Mouse (Mus musculus) midbrain, embryonic 11.5 days (tissue): Measurements from ENCODE around the gene Derl3. TPM values are rescaled to one million over a fixed set of nuclear protein-coding genes. Genes with fewer than 3 reads are reported as not detected.
A peak's percentile ranks its signal among the peaks of the same experiment; 100 is the strongest.
"Not testable (repeated sequence)": the region's sequence is repeated elsewhere in the genome, so short reads cannot be mapped to it uniquely, and the experiment has no call there.

Source experiments
- ATAC-seq: fragments of 200-750 bp; cut with Nextera tagmentation; 2 replicates; pipeline ENCODE4 v1.8.0; 2017; ENCODE audit warnings: moderate TSS enrichment, moderate library complexity; ENCODE audit not compliant: low FRiP score
- DNase-seq: peaks from one replicate; pipeline ENCODE4 v3.0.0; 2015; ENCODE audit warnings: low spot score; ENCODE audit errors: missing footprints
- H3K27ac ChIP-seq: fragments of 300-500 bp; sonication (generic); 2 replicates; pipeline ENCODE4 v1.5.1; 2014; ENCODE audit warnings: low read depth, low read length
- H3K27me3 ChIP-seq: fragments of 300-500 bp; sonication (generic); 2 replicates; pipeline ENCODE4 v1.6.1; 2014; ENCODE audit warnings: mild to moderate bottlenecking, low read length, moderate library complexity, mixed read lengths; ENCODE audit not compliant: control insufficient read depth, insufficient read depth
- H3K36me3 ChIP-seq: fragments of 300-500 bp; sonication (generic); 2 replicates; pipeline ENCODE4 v1.6.1; 2014; ENCODE audit warnings: mild to moderate bottlenecking, low read length, moderate library complexity, mixed read lengths; ENCODE audit not compliant: control insufficient read depth, insufficient read depth
- H3K4me1 ChIP-seq: fragments of 300-500 bp; sonication (generic); 2 replicates; pipeline ENCODE4 v1.6.1; 2014; ENCODE audit warnings: low read length; ENCODE audit not compliant: control insufficient read depth, insufficient read depth
- H3K4me2 ChIP-seq: fragments of 300-500 bp; sonication (generic); 2 replicates; pipeline ENCODE4 v1.6.1; 2014; ENCODE audit warnings: mild to moderate bottlenecking, moderate library complexity
- H3K4me3 ChIP-seq: fragments of 300-500 bp; sonication (generic); 2 replicates; pipeline ENCODE4 v1.5.1; 2014; ENCODE audit warnings: low read depth, low read length
- H3K9ac ChIP-seq: fragments of 300-500 bp; sonication (generic); 2 replicates; pipeline ENCODE4 v1.6.1; 2014; ENCODE audit warnings: low read length
- H3K9me3 ChIP-seq: fragments of 300-500 bp; sonication (generic); 2 replicates; pipeline ENCODE4 v1.6.1; 2016; ENCODE audit warnings: low read length; ENCODE audit not compliant: control insufficient read depth
- WGBS: fragments of 180-500 bp; shearing (Covaris S2); extraction: QIAGEN DNeasy Blood & Tissue Kit; methylation state at CpG from one replicate; pipeline ENCODE4 v1.1.7; 2014; 5-methylcytosine and 5-hydroxymethylcytosine counted together
- polyA plus RNA-seq: library from polyadenylated mRNA; unstranded; fragments of >200 nt; fragmentation: Nextera tagmentation; extraction: Ambion mirVana; gene quantifications from 2 replicates; pipeline ENCODE4 v1.2.1, GENCODE M21; 2014

Gene Derl3
- polyA plus RNA-seq, 1 experiment from 2014 or later: 1.6 TPM

DNA sequence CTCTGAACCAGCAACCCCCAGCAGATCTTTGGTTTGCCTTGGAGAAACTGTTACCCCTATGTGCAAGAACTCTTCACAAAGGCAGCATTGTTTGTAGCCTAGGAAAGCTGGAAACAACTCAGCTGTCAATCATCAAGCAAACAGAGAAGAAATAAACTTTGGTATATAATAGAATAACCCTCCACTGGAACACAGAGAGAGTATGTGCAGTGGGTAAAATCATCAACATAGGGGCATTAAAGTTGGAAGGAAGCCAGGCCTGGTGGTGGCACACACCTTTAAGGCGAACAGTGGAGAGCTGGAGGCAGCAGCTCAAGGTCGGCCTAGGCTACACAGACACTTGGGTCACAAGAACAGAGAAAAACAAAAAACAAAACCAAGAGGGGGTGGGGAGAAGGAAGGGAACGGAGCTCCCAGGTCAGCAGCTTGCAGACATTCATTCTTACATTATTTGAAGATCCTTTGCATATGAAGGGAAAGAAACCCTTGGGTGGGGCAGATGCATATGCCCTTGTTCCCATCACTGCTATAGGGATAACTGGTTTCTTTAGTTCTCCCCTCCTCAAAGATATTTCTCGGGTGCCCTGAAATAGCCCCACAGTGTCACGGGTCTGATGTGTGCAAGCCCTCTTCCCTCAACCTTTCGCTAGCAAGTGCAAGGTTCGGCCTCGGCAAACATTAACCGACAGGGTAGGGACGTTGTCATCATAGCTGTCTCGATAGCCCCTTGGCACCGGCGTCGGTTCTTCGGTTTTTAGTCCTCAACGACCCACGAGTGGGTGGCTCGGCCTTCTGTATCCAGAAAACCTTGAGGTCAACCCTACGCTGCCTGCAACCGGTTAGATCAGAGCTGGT, 11.4 kb upstream of the Derl3 start:
- Histone ChIP-seq H3K9ac (no peak overlapping the region; the same call in 1 of the 2 replicates), H3K9me3 (no peaks in the 10 kb centered on the region), H3K27me3 (no peaks in the 10 kb centered on the region), H3K4me1 (peaks cover 9% of the 10 kb centered on the region; the same call in 1 of the 2 replicates), H3K27ac (no peak overlapping the region), H3K4me3 (no peak overlapping the region), H3K36me3 (no peaks in the 10 kb centered on the region), H3K4me2 (no peak overlapping the region)
- ATAC-seq (peak; percentile 9; the same call in 1 of the 2 replicates), DNase-seq (peak; percentile 85)
- WGBS: 15% methylated on average over 20 of the region's 20 CpGs

DNA sequence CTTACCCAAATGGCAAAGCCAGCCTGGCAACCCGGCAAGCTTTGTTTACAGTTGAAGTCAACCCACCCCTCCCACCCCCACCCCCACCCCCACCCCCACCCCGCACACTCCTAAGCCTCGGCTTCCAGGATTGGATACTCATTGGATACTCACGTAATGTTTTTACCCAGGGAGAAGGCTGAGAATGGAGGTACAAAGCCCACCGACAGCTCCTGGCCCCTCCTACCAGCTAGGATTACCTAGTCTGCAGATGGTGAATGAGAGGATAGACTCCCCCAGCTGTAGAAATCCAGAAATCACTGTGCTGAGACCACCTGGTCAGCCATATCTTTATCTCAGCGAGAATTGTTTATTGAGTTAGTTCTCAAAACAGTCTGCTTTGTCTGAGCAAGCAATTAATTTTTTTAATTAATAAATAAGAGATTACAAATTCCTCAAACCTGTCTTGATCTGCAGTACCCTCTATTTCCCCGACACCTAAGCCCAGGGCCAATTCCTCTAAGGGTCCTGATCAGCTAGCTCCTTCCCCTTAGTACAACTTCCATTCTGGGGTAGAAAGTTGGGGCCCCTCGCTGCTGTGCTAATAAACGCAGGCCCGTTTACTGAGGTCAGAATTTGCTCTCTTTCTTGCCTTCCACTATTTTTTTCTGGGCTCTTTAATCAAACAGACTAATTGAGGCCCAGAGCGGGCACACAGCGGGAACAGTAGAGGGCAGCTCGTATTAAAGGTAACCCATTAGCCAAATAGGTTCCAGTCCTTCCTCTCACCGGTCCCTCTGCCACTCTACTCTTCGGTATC, 10.6 kb upstream of the Derl3 start:
- Histone ChIP-seq H3K27me3 (no peaks in the 10 kb centered on the region), H3K9ac (no peak overlapping the region), H3K36me3 (no peaks in the 10 kb centered on the region), H3K4me3 (no peak overlapping the region), H3K27ac (no peak overlapping the region), H3K4me2 (peak overlapping the region; percentile 5; the same call in 1 of the 2 replicates), H3K9me3 (no peaks in the 10 kb centered on the region), H3K4me1 (peaks cover 9% of the 10 kb centered on the region; the same call in 1 of the 2 replicates)
- 5% methylated on average over 15 of the region's 15 CpGs for WGBS
- ATAC-seq: peak; percentile 33; the same call in 1 of the 2 replicates
- peak; percentile 90 for DNase-seq

DNA sequence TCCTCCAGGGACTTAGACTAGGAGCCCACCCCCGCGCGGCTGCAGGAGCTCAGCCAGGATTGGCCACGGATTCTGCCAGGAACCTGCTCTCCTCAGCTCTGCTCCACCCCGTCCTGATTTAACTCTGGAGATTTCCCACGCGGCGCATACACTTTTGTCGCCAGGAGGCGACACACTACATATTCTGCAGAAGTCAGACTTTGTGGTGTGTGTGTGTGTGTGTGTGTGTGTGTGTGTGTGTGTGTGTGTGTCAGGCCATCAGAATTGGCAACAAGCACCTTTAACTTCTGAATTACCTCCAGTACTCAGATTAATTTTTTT, 10.0 kb upstream of the Derl3 start:
- 3% methylated on average over 10 of the region's 10 CpGs for WGBS
- Histone ChIP-seq H3K9ac (no peak overlapping the region), H3K9me3 (no peaks in the 10 kb centered on the region), H3K4me1 (peaks cover 9% of the 10 kb centered on the region; the same call in 1 of the 2 replicates), H3K36me3 (no peaks in the 10 kb centered on the region), H3K4me3 (no peak overlapping the region), H3K27ac (no peak overlapping the region), H3K4me2 (peak overlapping the region; percentile 5; the same call in 1 of the 2 replicates), H3K27me3 (no peaks in the 10 kb centered on the region)
- ATAC-seq: peak; percentile 72
- peak; percentile 91 for DNase-seq

DNA sequence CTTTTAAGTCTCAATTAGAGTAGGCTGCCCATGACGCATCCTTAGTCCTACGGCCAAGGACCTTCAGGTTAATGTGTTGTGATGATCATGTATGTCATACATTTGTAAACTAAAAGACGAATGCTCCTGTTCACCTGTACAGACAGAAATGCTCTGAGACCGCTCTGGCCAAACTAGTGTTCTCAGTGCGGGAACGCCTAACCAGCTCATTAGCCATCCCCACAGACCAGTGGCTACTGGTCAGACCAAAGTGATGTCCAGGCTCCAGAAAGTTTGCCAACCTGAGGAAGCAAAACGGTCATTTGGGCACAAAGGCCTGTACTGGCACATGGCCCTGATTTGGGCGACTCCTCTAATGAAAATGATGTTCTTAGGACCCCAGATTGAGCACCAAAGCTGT, 8.5 kb upstream of the Derl3 start:
- Histone ChIP-seq H3K36me3 (no peaks in the 10 kb centered on the region), H3K27me3 (no peaks in the 10 kb centered on the region), H3K4me3 (no peak overlapping the region), H3K27ac (no peak overlapping the region), H3K4me1 (peaks cover 9% of the 10 kb centered on the region; the same call in 1 of the 2 replicates), H3K9me3 (no peaks in the 10 kb centered on the region), H3K9ac (no peak overlapping the region), H3K4me2 (no peak overlapping the region)
- 90% methylated on average over 8 of the region's 8 CpGs for WGBS
- ATAC-seq: no peak
- DNase-seq: peak; percentile 57

DNA sequence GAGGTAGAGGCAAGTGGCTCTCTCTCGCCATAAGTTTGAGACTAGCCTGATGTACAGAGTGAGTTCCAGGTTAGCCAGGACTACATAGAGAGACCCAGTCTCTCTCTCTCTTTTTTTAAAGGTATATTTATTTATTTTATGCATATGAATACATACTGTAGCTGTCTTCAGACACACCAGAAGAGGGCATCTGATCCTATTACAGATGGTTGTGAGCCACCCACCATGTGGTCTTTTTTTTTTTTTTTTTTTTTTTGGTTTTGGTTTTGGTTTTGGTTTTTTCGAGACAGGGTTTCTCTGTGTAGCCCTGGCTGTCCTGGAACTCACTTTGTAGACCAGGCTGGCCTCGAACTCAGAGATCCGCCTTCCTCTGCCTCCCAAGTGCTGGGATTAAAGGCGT, 5.7 kb upstream of the Derl3 start:
- not testable (repeated sequence) for H3K4me3 ChIP-seq, H3K9ac ChIP-seq, ATAC-seq, H3K4me2 ChIP-seq, H3K36me3 ChIP-seq, H3K27ac ChIP-seq, H3K27me3 ChIP-seq, H3K9me3 ChIP-seq, H3K4me1 ChIP-seq, DNase-seq
- WGBS: 86% methylated on average over 4 of the region's 5 CpGs

DNA sequence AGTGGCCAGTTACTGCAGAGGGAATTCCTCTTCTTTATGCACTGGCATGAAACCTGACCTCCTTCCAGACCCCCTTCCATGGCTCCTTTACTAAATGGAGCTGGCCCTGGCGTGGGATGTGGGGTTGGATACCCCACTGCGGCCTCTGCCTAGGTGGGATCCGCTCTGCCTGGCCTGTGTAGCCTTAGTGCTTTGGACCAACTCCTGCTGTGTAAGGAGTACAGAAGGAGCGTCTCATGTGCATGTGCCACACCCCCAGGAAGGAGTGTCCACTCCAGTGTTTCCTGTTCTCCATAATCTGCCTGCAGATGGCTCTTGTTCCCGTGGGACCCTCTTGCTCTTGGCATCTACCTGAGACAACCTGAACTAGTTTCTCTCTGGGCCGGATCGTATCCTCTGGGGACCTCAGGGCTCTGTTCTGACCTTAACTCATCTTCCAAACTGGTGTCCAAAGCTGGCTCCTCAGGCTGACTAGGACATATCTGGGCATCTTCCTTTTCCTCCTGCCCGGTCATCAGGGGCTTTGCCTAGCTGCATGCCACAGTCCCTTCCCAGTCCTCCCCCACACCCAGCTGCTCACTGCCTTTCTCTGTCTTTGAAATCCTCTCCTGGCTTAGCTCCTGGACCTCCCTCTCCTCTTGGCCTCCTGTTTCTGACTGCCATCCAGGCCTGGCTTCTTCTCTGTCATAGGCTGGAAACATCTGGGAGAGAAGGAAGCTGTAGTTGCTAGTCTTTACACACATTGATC, 3.6 kb upstream of the Derl3 start:
- Histone ChIP-seq H3K27ac (no peak overlapping the region), H3K27me3 (no peaks in the 10 kb centered on the region), H3K9me3 (no peaks in the 10 kb centered on the region), H3K36me3 (no peaks in the 10 kb centered on the region), H3K9ac (no peak overlapping the region), H3K4me2 (no peak overlapping the region), H3K4me3 (no peak overlapping the region), H3K4me1 (peaks cover 7% of the 10 kb centered on the region; the same call in 1 of the 2 replicates)
- DNase-seq (peak; percentile 69), ATAC-seq (no peak)
- WGBS: 47% methylated on average over 8 of the region's 8 CpGs

DNA sequence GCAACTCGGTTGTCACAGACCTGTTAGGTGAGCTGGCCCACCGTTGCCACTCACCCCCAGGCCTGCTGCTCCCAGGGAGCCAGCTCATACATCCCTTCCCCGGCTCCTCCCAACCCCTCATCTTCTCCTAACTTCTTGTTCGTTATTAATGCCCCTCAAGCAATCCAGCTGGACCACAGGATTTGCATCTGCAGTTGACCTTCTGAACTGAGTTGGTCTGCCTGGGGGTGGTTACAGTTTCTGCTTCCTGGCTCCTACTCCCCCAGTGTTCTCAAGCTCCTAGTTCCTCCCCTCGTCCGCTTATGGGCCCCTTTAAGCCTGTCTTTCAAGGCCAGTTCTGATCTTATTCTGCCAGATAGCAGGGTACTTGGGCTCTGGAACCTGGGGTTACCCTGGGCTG, 1.4 kb downstream of the Derl3 start:
- 87% methylated on average over 6 of the region's 6 CpGs for WGBS
- no peak for DNase-seq
- peaks cover 18% of the 10 kb centered on the region for H3K36me3 ChIP-seq
- H3K27ac ChIP-seq: no peak overlapping the region
- H3K9ac ChIP-seq: no peak overlapping the region
- no peaks in the 10 kb centered on the region for H3K9me3 ChIP-seq
- no peak for ATAC-seq
- H3K27me3 ChIP-seq: no peaks in the 10 kb centered on the region
- no peak overlapping the region for H3K4me3 ChIP-seq
- peaks cover 7% of the 10 kb centered on the region; the same call in 1 of the 2 replicates for H3K4me1 ChIP-seq
- H3K4me2 ChIP-seq: no peak overlapping the region

DNA sequence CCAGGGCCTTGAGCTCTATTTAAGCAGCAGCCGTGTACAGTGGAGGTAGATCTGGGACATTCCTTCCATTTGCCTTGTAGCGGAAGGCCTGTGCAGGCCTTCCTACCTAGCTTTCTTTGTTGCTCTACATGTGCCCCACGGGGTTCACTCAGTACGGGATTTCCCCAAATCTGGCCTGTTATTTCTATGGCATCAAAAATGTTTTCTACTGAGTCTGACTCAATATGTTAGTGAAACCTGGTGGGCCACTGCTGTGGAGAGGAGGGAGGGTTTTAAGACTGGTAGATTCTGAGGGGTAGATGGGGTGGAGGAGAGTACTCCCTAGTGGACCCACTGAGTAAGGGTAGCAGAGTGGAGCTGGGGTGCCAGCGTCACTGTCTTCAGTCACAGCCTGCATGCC, 2.5 kb downstream of the Derl3 start:
- Histone ChIP-seq H3K9ac (no peak overlapping the region), H3K4me1 (peaks cover 7% of the 10 kb centered on the region; the same call in 1 of the 2 replicates), H3K36me3 (peaks cover 18% of the 10 kb centered on the region), H3K27ac (no peak overlapping the region), H3K27me3 (no peaks in the 10 kb centered on the region), H3K9me3 (no peaks in the 10 kb centered on the region), H3K4me2 (no peak overlapping the region), H3K4me3 (no peak overlapping the region)
- 95% methylated on average over 5 of the region's 5 CpGs for WGBS
- no peak for DNase-seq
- no peak for ATAC-seq
